Mouse (Mus musculus) frontal cortex, postnatal 36 days (tissue): ENCODE results near the gene Spsb4.

Experiments
- DNase-seq, 2 experiments: peaks; one replicate each; pipeline ENCODE4 v3.0.0; 2022; ENCODE audit warnings: low spot score in 2 of 2

Gene Spsb4

DNA sequence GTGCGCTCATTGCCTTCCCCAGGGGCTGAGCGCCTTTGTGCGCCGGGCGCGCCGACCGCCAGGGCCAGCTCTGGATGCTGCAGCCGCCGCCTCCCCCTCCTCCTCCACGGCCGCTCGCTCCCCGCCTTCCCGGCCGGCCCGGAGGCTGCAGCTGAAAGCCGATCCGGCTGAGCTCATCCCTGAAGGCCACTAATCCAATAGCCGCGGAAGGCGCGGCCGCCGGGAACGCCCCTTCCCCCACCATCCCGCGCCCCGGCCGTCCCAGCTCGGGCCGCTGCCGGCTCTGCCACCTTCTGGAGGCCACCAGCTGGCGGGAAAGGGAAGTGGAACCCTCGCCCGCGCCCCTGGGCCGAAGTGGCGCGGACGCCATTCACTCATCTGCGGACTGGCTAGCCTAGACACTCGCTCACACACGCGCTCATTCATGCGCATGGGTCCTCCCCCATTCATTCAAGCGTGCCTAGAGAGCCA lies at the start of gene Spsb4:
Gene Spsb4 (minus strand): TSS at position 167 of the 471 bp plus-strand sequence.
- DNase-seq = peak; percentile 58

- DNase-seq = no peak
Observed at GRCm38 (mm10) chr9:97067761-97068160, 49.1 kb upstream of the Spsb4 start.

DNA sequence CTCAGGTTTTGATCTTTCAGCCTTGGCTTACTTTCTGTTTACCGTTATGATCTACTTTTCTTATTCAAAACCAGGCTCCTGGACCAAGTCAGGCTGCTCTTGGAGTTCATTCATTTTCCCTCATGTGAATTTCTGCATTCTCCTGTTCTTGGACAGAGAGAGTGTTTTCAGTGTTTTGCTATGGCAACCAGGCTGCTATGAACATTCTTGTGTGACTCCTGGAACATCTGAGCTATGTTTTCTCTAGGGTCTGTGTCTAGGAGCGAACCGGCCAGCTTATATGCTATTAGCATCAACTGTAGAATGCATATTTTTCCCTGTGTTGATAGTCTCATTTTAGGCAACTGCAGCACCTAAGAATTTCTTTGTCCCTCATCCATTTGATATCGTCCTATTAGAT lies 47.2 kb upstream of the Spsb4 start:
- no peak for DNase-seq

DNA sequence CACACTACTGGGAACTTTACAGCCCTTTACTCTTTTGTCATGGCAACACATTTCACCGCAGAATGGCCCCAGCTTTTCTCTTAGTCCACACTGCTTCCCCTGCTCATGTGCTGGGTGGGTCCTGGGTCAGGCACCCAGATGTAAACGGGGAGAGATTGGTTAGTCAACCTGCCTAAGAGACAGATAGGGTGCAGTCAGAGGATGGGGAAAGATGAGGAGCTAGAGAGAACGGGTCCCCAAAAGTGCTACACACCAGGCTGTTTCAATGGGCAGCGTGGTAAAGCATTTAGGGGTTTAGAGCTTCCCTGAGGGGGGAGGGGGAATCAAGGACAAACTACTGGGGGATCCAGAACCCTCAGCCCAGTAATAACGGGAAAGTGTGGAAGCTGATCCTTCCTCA lies 46.6 kb upstream of the Spsb4 start:
- no peak for DNase-seq

DNA sequence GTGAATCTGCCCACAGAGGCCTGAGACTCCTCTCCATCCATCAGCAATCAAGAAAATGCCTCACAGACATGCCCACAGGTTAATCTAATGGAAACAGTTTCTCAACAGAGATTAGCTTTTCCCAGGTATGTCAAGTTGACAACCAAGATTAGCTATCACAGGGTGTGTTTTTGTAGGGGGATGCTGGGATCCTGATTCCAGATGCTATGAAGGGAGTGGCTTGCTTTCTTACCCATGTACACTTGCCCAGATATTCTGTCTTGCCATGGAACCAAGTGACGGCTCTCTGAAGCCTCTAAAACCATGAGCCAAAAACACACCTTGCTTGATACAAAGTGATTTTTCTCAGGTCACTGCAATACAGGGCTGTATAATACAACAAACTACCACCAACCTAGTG lies 45.5 kb upstream of the Spsb4 start:
- DNase-seq = no peak

DNA sequence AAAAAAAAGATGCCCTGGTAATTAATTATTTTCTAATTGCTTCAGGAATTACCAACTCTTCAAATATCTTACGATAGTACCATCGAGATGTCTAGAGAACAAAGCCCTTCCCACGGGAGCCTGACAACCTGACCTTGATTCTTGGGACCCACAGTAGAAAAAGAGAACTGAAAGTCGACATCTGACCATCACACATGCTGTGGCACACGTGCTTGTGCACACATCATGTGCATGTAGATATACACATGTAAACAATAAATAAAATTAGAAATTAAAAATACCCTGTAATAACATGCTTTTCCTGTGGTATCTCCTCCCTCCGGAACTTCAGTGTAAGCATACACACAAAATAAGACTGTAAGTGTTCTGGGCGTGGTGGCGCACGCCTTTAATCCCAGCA lies 43.1 kb upstream of the Spsb4 start:
- no peak for DNase-seq

- DNase-seq = no peak
Observed at GRCm38 (mm10) chr9:97056541-97057338, 38.1 kb upstream of the Spsb4 start.

GRCm38 (mm10) chr9:97055906-97056305 lies 37.3 kb upstream of the Spsb4 start:
- DNase-seq = no peak

DNA sequence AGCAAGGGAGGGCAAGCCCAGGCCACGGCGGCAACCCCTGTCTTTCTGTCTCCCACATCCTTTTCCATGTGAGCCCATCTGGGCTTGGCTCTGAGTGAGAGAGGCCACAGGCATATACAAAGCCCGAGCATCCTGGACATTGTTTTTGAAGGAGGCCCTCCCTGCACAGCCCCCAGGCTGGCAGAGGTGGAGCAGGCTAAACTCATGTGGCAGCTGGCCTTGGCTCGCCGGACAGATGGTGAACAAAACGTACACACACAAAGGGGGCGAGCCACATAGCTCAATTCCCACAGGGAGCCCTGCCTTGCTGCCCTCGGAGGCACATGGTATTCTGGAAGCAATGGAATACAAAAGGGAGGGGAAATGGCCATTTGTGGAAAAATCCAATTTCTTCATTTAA lies 32.5 kb upstream of the Spsb4 start:
- DNase-seq = no peak

- no peak for DNase-seq
Observed at GRCm38 (mm10) chr9:97046240-97046639, 27.6 kb upstream of the Spsb4 start.

- no peak for DNase-seq
Observed at GRCm38 (mm10) chr9:97041633-97042032, 23.0 kb upstream of the Spsb4 start.

GRCm38 (mm10) chr9:97038010-97038409 lies 19.4 kb upstream of the Spsb4 start:
- DNase-seq = no peak

DNA sequence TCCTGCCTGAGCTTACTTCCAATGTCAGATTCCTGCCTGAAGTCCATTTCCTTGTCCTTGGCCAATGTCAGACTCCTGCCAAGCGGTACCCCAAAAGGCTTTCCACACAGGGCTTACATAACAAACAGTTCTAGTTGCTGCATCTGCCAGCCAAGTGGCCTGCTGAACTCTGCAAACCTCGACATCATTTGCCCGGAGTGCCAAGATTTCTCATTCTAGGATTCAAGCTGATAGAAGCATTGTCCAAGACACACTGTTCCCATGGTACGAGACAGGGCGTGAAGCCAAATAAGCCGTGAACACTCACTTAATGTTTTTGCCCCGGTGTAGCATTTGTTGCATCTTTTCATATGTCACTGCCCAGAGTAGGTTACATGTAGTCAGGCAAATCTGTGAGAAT lies 18.0 kb upstream of the Spsb4 start:
- no peak for DNase-seq

- DNase-seq = no peak
Observed at GRCm38 (mm10) chr9:97027361-97027760, 8.7 kb upstream of the Spsb4 start.

- DNase-seq = no peak
Observed at GRCm38 (mm10) chr9:97026006-97026405, 7.4 kb upstream of the Spsb4 start.

DNA sequence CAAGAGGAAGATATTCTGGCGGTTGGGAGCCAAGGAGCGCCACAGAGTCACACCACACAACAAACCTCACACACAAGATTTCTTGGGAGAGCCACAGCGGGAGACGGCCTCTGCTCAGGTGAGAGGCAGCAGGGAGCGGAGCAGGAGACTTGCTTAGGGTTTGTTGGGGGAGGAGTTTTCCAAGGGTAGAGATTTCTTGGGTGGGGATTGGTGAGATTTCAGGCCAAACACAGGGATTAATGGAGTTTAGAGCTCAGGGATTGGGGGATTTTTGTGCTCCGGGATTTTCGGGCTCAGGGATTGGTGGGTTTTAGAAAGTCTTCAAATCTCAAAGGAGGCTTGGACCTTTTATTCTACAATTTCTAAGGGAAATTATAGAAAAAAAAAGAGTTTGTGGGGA lies 5.8 kb upstream of the Spsb4 start:
- no peak for DNase-seq

GRCm38 (mm10) chr9:97022948-97023347 lies 4.3 kb upstream of the Spsb4 start:
- DNase-seq = no peak

GRCm38 (mm10) chr9:97022371-97022770 lies 3.7 kb upstream of the Spsb4 start:
- DNase-seq = no peak

DNA sequence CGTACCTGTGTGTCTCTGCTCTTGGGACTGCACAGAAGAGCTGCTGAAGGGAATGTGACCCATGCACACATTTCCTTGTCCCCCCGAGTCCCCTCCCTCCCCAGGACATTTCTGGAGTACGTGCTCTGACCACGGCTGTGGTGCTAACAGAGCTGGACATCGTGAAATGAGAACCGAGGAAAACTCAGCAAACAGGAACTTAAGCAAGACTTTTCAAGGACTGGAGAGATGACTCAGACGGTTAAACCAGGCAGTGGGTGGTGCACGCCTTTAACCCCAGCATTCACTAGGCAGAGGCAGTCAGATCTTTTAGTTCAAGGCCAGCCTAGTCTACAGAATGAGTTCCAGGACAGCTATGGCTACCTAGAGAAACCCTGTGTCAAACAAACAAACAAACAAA lies 1.5 kb upstream of the Spsb4 start:
- no peak for DNase-seq

DNA sequence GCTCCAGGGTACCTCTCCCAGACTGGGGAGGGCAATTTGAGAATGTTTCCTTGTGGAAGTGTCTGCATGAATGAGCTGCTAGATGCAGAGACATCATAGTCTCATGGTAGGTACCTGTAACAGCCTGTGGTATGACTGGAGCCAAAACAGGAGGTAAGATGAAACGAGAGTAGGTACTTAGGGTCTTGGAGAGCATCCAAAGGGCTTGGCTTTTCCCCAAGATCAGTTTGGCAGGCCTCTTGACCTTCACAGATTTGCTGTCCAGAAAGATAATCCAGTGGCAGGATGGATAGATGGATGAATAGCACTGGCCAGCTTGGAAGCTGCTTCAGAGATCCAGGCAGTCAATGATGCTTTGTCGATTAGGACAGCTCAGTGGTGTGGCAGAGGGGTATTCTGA lies 1.0 kb upstream of the Spsb4 start:
- DNase-seq = no peak

DNA sequence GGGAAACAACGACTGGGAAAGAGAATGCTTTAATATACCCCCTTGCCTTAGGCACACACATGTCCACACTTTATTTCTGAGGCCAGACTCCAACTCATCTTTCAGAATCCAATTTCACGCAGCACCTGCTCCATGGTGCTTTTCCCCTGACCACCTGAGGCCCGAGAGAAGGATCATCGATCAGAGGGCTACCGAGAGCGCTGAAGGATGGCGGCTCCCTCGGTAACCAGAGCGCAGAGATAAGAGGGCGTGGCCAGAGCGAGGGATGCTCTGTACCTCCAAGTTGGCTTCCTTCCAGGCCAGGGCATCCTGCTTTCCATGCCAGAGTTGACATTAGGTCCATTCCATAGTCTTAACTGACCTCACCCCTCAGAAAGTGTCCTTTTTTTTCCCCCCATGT lies 588 bp upstream of the Spsb4 start:
- no peak for DNase-seq

GRCm38 (mm10) chr9:97017811-97018641 lies 617 bp downstream of the Spsb4 start:
- DNase-seq = peak; percentile 59 to 62
